Mouse (Mus musculus) MEL (cell line): ENCODE results near the gene Ltbp2.

Experiments used
- CTCF ChIP-seq, 3 experiments: IDR thresholded peaks in 2 of 3; conservative IDR thresholded peaks in 1 of 3; 2 replicates each; pipeline ENCODE4 v1.5.1; 2011 to 2012; ENCODE audit warnings: low read length in 3 of 3, low read depth in 2 of 3, mild to moderate bottlenecking in 2 of 3, improper control_type of control experiment in 1 of 3, inconsistent platforms in 1 of 3, mixed read lengths in 1 of 3, moderate library complexity in 1 of 3; ENCODE audit not compliant: control insufficient read depth in 1 of 3, insufficient read depth in 1 of 3, poor library complexity in 1 of 3, severe bottlenecking in 1 of 3
- EP300 ChIP-seq, 2 experiments: IDR thresholded peaks; 2 replicates each; pipeline ENCODE4 v1.6.1; 2011; ENCODE audit warnings: improper control_type of control experiment in 2 of 2, low read length in 2 of 2, low read depth in 1 of 2, mild to moderate bottlenecking in 1 of 2
- HCFC1 ChIP-seq: IDR thresholded peaks from 2 replicates; pipeline ENCODE4 v1.6.1; 2012; ENCODE audit warnings: low read depth, mild to moderate bottlenecking, inconsistent platforms, low read length, improper control_type of control experiment, moderate library complexity
- MAFK ChIP-seq: IDR thresholded peaks from 2 replicates; pipeline ENCODE4 v1.6.1; 2011; ENCODE audit warnings: low read depth, mild to moderate bottlenecking, low read length, improper control_type of control experiment, borderline replicate concordance
- NRF1 ChIP-seq: IDR thresholded peaks from 2 replicates; pipeline ENCODE4 v1.6.1; 2014; ENCODE audit warnings: low read depth, mild to moderate bottlenecking, inconsistent platforms, low read length, improper control_type of control experiment, moderate library complexity; ENCODE audit not compliant: poor library complexity, insufficient read depth, severe bottlenecking
- POLR2A ChIP-seq, 2 experiments: IDR thresholded peaks; 2 replicates each; pipeline ENCODE4 v1.6.1; 2011 to 2012; ENCODE audit warnings: low read length in 2 of 2, mild to moderate bottlenecking in 2 of 2, control low read depth in 1 of 2, improper control_type of control experiment in 1 of 2, low read depth in 1 of 2, moderate library complexity in 1 of 2; ENCODE audit not compliant: control insufficient read depth in 1 of 2, insufficient read depth in 1 of 2, poor library complexity in 1 of 2
- RAD21 ChIP-seq: IDR thresholded peaks from 2 replicates; pipeline ENCODE4 v1.6.1; 2011; ENCODE audit warnings: mild to moderate bottlenecking, low read depth, low read length, improper control_type of control experiment

DNA sequence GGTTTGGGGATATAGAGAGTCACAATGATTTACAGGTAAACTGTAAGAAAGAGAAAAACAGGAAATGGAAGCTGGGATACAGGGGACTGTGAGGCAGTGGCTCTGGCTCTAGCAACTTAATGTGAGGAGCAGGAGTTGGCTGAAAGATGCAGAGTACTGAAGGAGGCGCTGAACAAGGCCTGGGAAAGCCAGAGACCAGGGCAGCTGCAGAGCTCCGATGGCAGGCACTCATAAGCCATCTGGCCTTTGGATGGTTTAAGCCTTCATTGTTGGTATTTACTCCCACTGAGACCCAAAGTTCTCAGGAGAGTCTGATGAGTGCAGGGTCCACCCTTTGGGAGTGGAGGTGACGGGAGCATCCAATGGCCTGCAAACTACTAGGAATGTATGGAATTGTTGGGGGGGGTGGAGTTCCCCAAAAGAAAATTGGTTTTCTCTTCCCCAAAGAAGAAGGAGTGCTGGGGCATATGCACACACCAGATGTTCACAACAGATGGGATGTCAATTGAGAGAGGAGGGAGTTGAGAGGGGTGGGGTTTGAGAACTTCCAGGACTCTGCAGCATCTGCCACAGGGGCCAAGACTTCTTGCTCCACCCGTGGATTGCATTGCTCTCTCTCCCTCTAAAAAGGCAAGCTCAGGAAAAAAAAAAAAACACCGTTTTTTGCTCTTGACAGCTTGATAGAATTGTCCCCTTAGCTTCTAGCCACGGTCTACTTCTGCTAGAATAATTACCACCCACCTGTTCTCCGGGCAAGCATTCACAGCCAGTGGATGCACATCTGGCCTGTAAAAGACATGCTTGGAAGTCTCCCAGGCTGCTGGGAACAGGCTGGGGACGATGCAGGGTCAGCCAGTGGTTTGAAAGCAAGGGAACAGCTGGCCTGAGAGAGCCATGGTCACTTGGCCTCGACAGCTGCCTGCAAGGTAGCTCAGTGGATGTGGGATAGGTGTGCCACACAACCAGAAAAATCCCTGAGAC, 17.6 kb upstream of the Ltbp2 start:
- no peak for TF ChIP-seq POLR2A (IDR thresholded peaks at IDR 0.05; ENCODE audit: control insufficient read depth in 1 of 2, insufficient read depth in 1 of 2, low read depth in 1 of 2, low read length in 2 of 2, poor library complexity in 1 of 2)
- TF ChIP-seq MAFK, result no peak
- TF ChIP-seq NRF1, result no peak
- no peak for TF ChIP-seq EP300 (IDR thresholded peaks at IDR 0.05; ENCODE audit: low read depth in 1 of 2, low read length in 2 of 2)
- no peak for TF ChIP-seq HCFC1
- no peak for TF ChIP-seq RAD21
- TF ChIP-seq CTCF (IDR thresholded peaks at IDR 0.05 in 2 of 3, conservative IDR thresholded peaks at IDR 0.05 in 1 of 3; ENCODE audit: control insufficient read depth in 1 of 3, insufficient read depth in 1 of 3, low read depth in 2 of 3, low read length in 3 of 3, poor library complexity in 1 of 3, severe bottlenecking in 1 of 3), result no peak
